Mouse (Mus musculus): ENCODE results near the gene Pak6.
A peak's percentile ranks its signal among the peaks of the same experiment; 100 is the strongest.

Gene Pak6

GRCm38 (mm10) chr2:118664975-118665516 is 1.9 kb downstream of the Pak6 start:
- no peak for DNase-seq (ENCODE audit: low read depth, low spot score)

DNA sequence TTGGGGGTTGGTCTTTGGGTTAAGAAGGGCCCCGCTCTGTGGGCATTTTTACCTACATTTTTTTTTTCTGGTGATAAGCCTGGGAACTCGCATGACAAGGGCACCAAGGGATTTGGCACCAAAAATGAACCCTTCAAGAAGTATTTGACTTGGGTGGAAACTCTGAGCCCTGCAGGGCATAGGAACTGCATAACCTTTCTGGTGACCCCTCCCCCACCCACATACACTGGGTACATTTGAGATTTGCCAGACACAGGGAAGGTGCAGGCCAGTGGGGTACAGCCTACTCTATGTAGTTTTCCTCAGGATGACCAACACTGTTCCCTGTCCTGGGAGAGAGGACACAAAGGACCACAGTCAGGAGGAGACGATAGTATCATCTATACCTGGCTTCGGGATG is 2.5 kb downstream of the Pak6 start:
- no peak for DNase-seq (ENCODE audit: low read depth, low spot score)

- no peak for DNase-seq (ENCODE audit: low read depth, low spot score)
These were observed 4.1 kb downstream of the Pak6 start for GRCm38 (mm10) chr2:118667181-118667580.

DNA sequence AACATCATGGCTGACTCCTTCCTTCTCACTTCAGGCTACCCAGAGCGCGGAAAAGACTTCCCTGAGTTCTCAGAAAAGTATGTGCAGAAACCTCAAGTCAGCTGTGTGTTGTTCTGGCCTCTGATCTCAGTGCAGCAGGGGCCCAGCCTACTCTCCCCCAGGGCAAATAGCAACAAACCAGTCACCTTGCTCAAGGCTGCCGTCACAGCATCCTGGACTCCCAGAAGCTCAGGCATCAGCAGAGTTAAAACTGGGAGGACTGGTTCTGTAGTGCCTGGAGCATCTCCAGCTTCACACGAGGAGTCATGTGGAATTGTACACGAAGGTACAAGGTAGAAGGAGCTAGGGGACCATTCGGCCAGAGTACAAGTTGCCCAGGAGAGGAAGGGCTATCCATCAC is 6.1 kb downstream of the Pak6 start:
- peak; percentile 90 for DNase-seq (ENCODE audit: low read depth, low spot score)

DNA sequence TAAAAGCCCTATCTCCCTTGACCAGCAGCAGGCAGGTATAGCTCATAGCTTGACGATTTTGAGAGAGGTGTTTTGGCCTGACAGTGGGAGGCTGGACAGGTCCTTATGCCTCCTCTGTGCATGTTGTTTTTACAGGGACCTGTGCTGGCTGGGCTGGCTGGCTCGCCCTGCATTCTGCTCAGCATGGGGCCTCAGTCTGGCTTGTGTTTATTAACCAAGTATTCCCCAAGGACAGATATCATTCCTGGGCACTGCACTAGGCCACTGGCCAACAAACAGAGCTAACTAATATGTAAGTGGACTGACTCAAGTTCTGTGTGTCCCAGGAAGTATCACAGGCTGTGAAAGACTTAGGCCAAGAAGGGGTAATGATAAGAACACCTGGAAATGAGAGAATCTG is 6.7 kb downstream of the Pak6 start:
- peak; percentile 94 for DNase-seq (ENCODE audit: low read depth, low spot score)

DNA sequence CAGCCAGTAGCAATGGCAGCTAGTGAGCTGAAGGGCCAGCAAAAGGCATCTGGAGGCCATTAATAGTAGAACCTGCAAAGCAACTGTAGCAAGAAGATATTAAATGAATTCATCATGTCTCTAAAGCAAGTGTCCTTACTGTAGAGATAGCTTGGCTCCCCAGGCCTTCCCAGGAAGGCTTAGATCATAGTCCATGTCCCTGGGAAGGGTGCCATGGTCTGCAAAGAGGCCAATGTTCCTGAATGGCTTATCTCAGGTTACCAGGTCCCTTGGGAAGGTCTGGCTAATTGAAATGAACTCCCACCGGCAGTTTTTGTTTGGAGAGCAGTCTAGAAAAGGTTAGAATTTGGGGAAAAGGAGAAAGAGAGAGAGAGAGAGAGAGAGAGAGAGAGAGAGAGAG is 8.6 kb downstream of the Pak6 start:
- peak; percentile 41 for DNase-seq (ENCODE audit: low read depth, low spot score)

DNA sequence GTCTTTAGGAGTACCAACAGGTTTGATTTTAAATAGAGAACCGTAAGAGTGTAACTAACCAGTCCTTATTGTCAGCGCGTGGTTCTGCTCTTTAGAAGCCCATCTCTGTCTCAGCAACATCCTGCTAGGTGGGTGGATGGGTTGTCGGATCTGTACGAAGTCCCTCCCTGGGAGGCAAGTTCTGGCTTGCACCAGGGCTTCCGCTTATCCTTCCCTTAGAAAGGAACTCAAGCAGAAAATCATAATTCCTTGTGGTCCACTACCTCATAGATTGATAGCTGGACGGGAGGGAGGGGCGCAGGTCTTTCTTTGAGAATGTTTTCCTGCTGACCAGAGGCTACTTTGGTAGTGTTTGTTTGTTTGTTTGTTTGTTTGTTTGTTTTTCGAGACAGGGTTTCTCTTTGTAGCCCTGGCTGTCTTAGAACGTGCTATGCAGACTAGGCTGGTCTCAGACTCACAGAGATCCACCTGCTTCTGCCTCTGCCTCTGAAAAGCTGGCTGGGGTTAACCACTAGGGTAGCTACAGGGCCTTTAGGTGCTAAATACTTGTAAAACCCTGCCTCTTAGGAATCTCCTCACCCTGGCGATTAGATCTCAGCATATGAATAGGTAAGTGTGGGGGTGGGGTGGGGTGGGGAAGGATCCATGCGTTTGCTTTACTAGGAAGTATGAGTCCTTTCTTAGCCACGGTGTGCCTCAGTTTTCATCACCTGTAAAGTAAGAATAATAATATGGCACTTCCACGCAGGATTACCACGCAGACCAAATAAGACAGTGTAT is 10.8 kb downstream of the Pak6 start:
- no peak for DNase-seq (ENCODE audit: low read depth, low spot score)

- DNase-seq (ENCODE audit: low read depth, low spot score) = no peak
These were observed 11.4 kb downstream of the Pak6 start for GRCm38 (mm10) chr2:118674500-118674899.

- DNase-seq (ENCODE audit: low read depth, low spot score) = no peak
These were observed 14.0 kb downstream of the Pak6 start for GRCm38 (mm10) chr2:118676839-118677741.

- no peak for DNase-seq (ENCODE audit: low read depth, low spot score)
These were observed 14.7 kb downstream of the Pak6 start for GRCm38 (mm10) chr2:118677817-118678216.

DNA sequence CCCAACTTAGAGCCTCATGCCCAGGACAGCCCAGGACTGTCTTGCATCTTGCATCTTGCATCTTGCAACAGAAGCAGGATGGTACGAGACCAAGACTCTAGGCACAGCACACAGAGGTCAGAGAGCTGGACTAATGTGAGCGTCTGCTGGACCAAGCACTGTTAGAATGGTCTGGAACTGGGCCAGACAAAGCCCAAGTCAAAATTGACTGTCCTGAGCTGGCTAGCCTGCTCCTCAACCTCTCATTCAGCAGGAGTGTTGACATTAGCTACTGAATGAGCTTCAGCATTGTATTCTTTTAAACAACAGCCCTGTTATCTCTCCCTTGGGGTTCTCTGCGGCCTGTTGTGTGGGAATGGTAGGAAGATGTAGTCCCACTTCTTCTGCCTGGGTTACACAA is 16.5 kb downstream of the Pak6 start:
- DNase-seq (ENCODE audit: low read depth, low spot score) = no peak

GRCm38 (mm10) chr2:118680926-118681325 is 17.8 kb downstream of the Pak6 start:
- DNase-seq (ENCODE audit: low read depth, low spot score) = no peak

DNA sequence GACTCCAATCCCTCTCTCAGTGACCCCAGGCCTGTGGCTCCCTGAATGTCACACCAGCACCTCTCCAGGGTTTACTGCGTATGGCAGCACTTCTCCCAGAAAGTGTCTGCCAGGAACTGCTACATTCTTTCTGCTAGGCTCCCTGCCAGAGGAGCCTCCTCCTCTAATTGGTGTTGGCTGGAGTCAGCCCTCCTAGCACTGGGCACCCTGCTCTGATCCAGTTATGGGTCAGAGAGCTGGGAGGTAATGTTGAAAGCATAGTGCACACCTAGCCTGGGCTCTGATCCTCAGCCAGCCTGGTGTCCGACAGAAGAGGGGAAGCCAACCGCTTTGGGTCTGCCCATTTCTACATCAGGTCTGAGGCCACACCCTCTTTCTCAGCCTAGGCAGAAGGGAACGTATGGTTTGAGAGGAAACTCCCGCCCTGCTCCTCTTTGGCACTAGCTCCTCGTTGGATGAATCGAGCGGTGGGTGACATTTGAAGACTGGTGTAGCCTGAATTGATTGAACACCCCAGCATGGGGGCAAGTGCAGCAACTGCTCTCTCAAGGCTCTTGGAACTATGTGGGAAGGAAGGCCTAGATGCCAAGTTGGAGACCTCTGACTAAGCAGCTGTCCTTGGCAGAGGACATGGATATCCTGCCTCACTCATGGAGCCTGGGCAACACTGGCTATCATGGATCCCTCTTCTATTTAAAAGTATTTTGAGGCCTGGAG is 19.6 kb downstream of the Pak6 start:
- DNase-seq (ENCODE audit: low read depth, low spot score) = peak; percentile 67

DNA sequence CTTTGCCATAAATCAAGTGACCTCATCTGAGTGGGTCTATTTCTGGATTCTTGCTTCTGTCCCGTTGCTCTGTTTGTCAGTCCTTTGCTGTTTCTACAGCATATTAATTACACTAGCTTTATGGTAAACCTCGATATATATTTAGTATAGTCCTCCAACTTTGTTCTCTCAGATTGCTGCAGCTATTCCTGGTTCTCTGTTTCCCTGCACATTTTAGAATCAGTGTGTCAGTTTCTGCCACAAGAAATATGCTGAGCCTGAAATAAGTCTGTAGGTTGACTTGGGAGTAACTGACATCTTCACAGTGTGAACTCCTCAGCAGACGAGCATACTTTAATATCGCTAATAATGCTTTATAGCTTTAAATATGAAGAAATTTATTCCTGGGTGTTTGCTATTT is 22.0 kb downstream of the Pak6 start:
- DNase-seq (ENCODE audit: low read depth, low spot score) = no peak

DNA sequence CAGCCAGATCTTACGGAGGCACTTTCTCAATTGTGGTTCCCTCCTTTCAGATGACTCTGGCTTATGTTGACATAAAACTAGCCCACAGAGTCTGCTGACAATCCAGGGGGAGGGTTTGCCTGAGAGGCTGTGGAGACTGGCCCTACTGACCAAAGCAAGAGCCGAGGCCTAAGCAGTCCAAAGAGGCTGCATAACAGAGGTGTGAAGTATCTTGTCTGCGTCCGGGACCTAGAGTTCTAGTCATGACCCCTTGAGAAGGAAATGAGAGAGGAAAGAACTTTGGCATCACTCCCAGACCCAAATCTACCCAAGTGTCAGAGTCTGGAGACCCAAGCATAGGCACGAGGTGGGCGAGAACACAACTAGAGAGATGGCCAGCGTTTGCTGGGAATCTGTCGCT is 23.6 kb downstream of the Pak6 start:
- DNase-seq (ENCODE audit: low read depth, low spot score) = no peak

- no peak for DNase-seq (ENCODE audit: low read depth, low spot score)
These were observed 24.7 kb downstream of the Pak6 start for GRCm38 (mm10) chr2:118687791-118688190.

GRCm38 (mm10) chr2:118689875-118690274 is 26.8 kb downstream of the Pak6 start:
- no peak for DNase-seq (ENCODE audit: low read depth, low spot score)

DNA sequence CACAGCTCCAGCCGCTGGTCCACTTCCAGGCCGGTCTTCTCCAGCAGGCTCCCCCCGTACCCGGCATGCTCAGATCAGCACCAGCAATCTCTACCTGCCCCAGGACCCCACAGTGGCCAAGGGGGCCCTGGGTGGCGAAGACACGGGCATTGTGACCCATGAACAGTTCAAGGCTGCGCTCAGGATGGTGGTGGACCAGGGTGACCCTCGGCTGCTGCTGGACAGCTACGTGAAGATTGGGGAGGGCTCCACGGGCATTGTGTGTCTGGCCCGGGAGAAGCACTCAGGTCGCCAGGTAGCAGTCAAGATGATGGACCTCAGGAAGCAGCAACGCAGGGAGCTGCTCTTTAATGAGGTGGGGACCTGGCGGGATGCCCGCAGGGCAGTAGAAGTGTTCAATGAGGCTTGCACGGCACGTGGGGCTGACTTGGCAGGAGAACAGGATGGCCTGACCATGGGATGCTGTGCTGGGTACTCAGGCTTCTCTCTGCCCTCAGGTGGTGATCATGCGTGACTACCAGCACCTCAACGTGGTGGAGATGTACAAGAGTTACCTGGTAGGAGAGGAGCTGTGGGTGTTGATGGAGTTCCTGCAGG is 30.4 kb downstream of the Pak6 start:
- no peak for DNase-seq (ENCODE audit: low read depth, low spot score)

- DNase-seq (ENCODE audit: low read depth, low spot score) = peak; percentile 89
These were observed 32.7 kb downstream of the Pak6 start for GRCm38 (mm10) chr2:118695677-118696232.

- no peak for DNase-seq (ENCODE audit: low read depth, low spot score)
These were observed 33.6 kb downstream of the Pak6 start for GRCm38 (mm10) chr2:118696451-118697308.

All from 3T3-L1 (cell line).